Mouse (Mus musculus) midbrain, embryonic 10.5 days (tissue): ENCODE measurements at regions not wholly inside any gene's neighbourhood (a gene's known extent, or its start where the extent isn't known, plus 50 kb on each side); places are given as distances from the start of the nearest gene placed in this dataset.

Source experiments
- DNase-seq: peaks from one replicate; pipeline ENCODE4 v3.0.0-alpha.2; 2017; ENCODE audit warnings: low spot score
- H3K27ac ChIP-seq: fragments of 300-500 bp; sonication (generic); replicated peaks from 2 replicates; pipeline ENCODE4 v1.5.1; 2016; ENCODE audit warnings: mild to moderate bottlenecking
- H3K27me3 ChIP-seq: fragments of 300-500 bp; sonication (generic); 2 replicates; pipeline ENCODE4 v1.6.1; 2016; ENCODE audit warnings: low read depth, mild to moderate bottlenecking; ENCODE audit not compliant: poor library complexity, severe bottlenecking
- H3K36me3 ChIP-seq: fragments of 300-500 bp; sonication (generic); 2 replicates; pipeline ENCODE4 v1.6.1; 2016; ENCODE audit warnings: mild to moderate bottlenecking, moderate library complexity
- H3K4me1 ChIP-seq: fragments of 300-500 bp; sonication (generic); 2 replicates; pipeline ENCODE4 v1.6.1; 2016
- H3K4me3 ChIP-seq: fragments of 300-500 bp; sonication (generic); 2 replicates; pipeline ENCODE4 v1.5.1; 2016; ENCODE audit warnings: mild to moderate bottlenecking, moderate library complexity
- H3K9me3 ChIP-seq: fragments of 300-500 bp; sonication (generic); replicated peaks from 2 replicates; pipeline ENCODE4 v1.6.1; 2016; ENCODE audit warnings: mild to moderate bottlenecking
- WGBS: fragments of 180-500 bp; shearing (Covaris S2); methylation state at CpG from one replicate; pipeline ENCODE4 v1.1.7; 2016; 5-methylcytosine and 5-hydroxymethylcytosine counted together

GRCm38 (mm10) chr14:64546787-64547186, 442.7 kb downstream of the Prss52 start:
- Histone ChIP-seq H3K9me3 (no peaks in the 10 kb centered on the region), H3K27me3 (no peaks in the 10 kb centered on the region), H3K4me1 (peaks cover 4% of the 10 kb centered on the region), H3K36me3 (no peaks in the 10 kb centered on the region), H3K4me3 (no peak overlapping the region), H3K27ac (no peak overlapping the region)
- WGBS: under 1% methylated on average over 4 of the region's 4 CpGs
- DNase-seq: peak; percentile 57

- Histone ChIP-seq H3K4me3 (no peak overlapping the region), H3K9me3 (no peaks in the 10 kb centered on the region), H3K4me1 (no peaks in the 10 kb centered on the region), H3K27me3 (no peaks in the 10 kb centered on the region), H3K27ac (no peak overlapping the region), H3K36me3 (no peaks in the 10 kb centered on the region)
- DNase-seq: no peak
- WGBS: 70% methylated on average over 4 of the region's 4 CpGs
Measured at GRCm38 (mm10) chr14:64552951-64553350, 448.9 kb downstream of the Prss52 start.

GRCm38 (mm10) chr14:64556042-64556441, 452.0 kb downstream of the Prss52 start:
- H3K4me1 ChIP-seq: no peaks in the 10 kb centered on the region
- 94% methylated on average over 7 of the region's 7 CpGs for WGBS
- DNase-seq: no peak
- H3K36me3 ChIP-seq: no peaks in the 10 kb centered on the region
- H3K9me3 ChIP-seq: no peaks in the 10 kb centered on the region
- no peaks in the 10 kb centered on the region for H3K27me3 ChIP-seq
- H3K4me3 ChIP-seq: no peak overlapping the region
- no peak overlapping the region for H3K27ac ChIP-seq

GRCm38 (mm10) chr14:64557453-64557852, 453.4 kb downstream of the Prss52 start:
- WGBS: 64% methylated on average over 6 of the region's 6 CpGs
- no peak for DNase-seq
- no peaks in the 10 kb centered on the region for H3K4me1 ChIP-seq
- no peaks in the 10 kb centered on the region for H3K27me3 ChIP-seq
- H3K36me3 ChIP-seq: no peaks in the 10 kb centered on the region
- no peak overlapping the region for H3K4me3 ChIP-seq
- no peaks in the 10 kb centered on the region for H3K9me3 ChIP-seq
- no peak overlapping the region for H3K27ac ChIP-seq

DNA sequence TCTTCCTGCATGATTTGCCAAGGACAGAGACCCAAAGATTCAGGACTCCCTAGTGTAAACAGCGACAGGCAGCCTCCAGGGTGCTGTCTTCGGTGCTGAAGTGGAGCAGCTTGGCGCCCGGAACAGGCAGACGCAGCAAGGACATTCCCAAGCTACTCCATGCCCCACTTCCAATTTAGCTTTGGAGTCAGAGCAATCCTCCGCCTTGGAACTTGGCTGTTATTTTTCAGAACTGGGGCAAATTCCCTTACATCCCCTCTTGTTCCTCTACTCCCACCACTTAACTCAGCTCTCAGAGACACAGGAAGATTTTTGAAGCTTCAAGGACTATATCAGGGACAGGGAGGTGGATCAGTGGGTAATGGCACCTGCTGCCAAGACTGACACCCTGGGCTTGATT, 464.6 kb downstream of the Prss52 start:
- Histone ChIP-seq H3K36me3 (no peaks in the 10 kb centered on the region), H3K27me3 (peaks cover 7% of the 10 kb centered on the region; the same call in 1 of the 2 replicates), H3K4me1 (peaks cover under 1% of the 10 kb centered on the region; the same call in 1 of the 2 replicates), H3K4me3 (no peak overlapping the region), H3K27ac (no peak overlapping the region), H3K9me3 (no peaks in the 10 kb centered on the region)
- 11% methylated on average over 6 of the region's 6 CpGs for WGBS
- DNase-seq: no peak

GRCm38 (mm10) chr14:64570951-64571350, 466.9 kb downstream of the Prss52 start:
- Histone ChIP-seq H3K27me3 (peaks cover 5% of the 10 kb centered on the region; the same call in 1 of the 2 replicates), H3K36me3 (no peaks in the 10 kb centered on the region), H3K4me3 (no peak overlapping the region), H3K4me1 (peaks cover 11% of the 10 kb centered on the region), H3K9me3 (no peaks in the 10 kb centered on the region), H3K27ac (no peak overlapping the region)
- DNase-seq: no peak
- 83% methylated on average over 7 of the region's 7 CpGs for WGBS

GRCm38 (mm10) chr14:64572756-64573155, 468.7 kb downstream of the Prss52 start:
- H3K27ac ChIP-seq: no peak overlapping the region
- no peaks in the 10 kb centered on the region for H3K9me3 ChIP-seq
- no peaks in the 10 kb centered on the region; the same call in 1 of the 2 replicates for H3K27me3 ChIP-seq
- H3K4me1 ChIP-seq: peaks cover 13% of the 10 kb centered on the region
- WGBS: 84% methylated on average over 2 of the region's 2 CpGs
- H3K4me3 ChIP-seq: no peak overlapping the region
- DNase-seq: no peak
- H3K36me3 ChIP-seq: no peaks in the 10 kb centered on the region

- Histone ChIP-seq H3K36me3 (no peaks in the 10 kb centered on the region), H3K4me1 (peaks cover 13% of the 10 kb centered on the region), H3K27ac (no peak overlapping the region; the same call in 1 of the 2 replicates), H3K9me3 (no peaks in the 10 kb centered on the region), H3K4me3 (no peak overlapping the region), H3K27me3 (0 out of 2 replicates have a peak, but pooled peaks cover 1% of the 10 kb centered on the region)
- DNase-seq: no peak
- 75% methylated on average over 5 of the region's 5 CpGs for WGBS
Measured at GRCm38 (mm10) chr14:64573773-64574172, 469.7 kb downstream of the Prss52 start.

DNA sequence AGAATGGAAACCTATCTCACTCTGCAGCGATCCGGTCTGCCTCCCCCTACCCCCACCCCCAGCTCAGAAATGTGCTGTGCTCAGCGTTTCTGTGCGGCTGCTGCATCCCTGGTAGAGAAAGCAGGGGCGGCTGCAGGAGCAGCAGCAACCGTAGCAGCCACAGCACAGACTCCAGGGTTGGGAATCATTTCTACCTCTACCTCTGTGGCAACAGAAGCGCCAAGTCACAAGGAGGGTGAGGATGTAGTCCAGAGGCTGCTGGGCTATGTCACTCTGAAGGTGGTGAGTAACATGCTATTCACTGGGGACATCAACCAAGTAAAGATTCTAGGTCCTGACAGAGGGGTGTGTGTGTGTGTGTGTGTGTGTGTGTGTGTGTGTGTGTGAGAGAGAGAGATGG, 470.2 kb downstream of the Prss52 start:
- H3K4me1 ChIP-seq: peaks cover 13% of the 10 kb centered on the region
- 69% methylated on average over 7 of the region's 7 CpGs for WGBS
- H3K27ac ChIP-seq: no peak overlapping the region; the same call in 1 of the 2 replicates
- no peak for DNase-seq
- no peaks in the 10 kb centered on the region for H3K36me3 ChIP-seq
- H3K4me3 ChIP-seq: no peak overlapping the region
- H3K27me3 ChIP-seq: 0 out of 2 replicates have a peak, but pooled peaks cover 6% of the 10 kb centered on the region
- H3K9me3 ChIP-seq: no peaks in the 10 kb centered on the region

GRCm38 (mm10) chr14:64574773-64575172, 470.7 kb downstream of the Prss52 start:
- Histone ChIP-seq H3K27ac (no peak overlapping the region), H3K36me3 (no peaks in the 10 kb centered on the region), H3K9me3 (no peaks in the 10 kb centered on the region), H3K4me3 (no peak overlapping the region), H3K27me3 (peaks cover 11% of the 10 kb centered on the region; the same call in 1 of the 2 replicates), H3K4me1 (peaks cover 13% of the 10 kb centered on the region)
- no peak for DNase-seq
- WGBS: 88% methylated on average over 6 of the region's 6 CpGs

DNA sequence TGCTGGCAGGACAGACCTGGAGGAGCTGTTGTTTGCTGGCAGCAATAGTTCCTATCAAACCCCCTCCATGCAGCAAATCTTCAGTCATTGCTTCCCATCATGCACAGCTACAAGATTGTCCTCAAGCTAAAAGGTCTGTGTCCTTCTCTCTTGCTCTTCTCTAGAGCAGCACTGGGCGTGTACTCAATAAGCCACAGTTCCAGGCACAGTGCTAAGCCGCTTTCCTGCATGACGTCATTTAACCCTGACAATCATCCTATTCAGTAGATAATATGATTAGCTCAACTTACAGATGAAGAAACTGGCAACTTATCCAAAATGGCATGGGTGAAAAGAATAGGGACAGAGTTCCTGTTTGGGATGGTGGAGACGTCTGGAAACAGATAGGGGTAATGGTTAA, 471.9 kb downstream of the Prss52 start:
- H3K27me3 ChIP-seq: peaks cover 23% of the 10 kb centered on the region
- DNase-seq: no peak
- H3K9me3 ChIP-seq: no peaks in the 10 kb centered on the region
- peaks cover 19% of the 10 kb centered on the region for H3K4me1 ChIP-seq
- 47% methylated on average over 4 of the region's 4 CpGs for WGBS
- H3K27ac ChIP-seq: no peak overlapping the region
- H3K4me3 ChIP-seq: no peak overlapping the region
- no peaks in the 10 kb centered on the region for H3K36me3 ChIP-seq

DNA sequence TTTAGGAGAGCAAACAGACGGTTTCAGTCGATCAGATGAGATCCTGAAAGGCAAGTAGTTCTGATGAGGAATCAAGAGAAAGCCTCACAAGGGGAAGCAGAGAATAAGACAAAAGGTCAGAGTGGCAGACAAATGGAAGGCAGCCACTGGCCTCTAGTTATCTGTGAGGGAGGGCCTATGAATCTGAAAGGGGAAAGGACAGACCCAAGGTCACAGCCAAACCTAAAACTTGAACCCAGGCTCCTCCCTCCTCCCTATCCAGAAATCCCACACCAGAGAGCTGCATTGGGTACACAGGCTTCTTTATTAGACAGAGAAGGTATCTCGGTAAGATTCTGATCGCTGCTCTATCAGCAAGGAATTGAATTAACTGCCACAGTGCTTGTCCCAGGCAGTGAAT, 476.0 kb downstream of the Prss52 start:
- 80% methylated on average over 4 of the region's 4 CpGs for WGBS
- peaks cover 62% of the 10 kb centered on the region for H3K27me3 ChIP-seq

DNA sequence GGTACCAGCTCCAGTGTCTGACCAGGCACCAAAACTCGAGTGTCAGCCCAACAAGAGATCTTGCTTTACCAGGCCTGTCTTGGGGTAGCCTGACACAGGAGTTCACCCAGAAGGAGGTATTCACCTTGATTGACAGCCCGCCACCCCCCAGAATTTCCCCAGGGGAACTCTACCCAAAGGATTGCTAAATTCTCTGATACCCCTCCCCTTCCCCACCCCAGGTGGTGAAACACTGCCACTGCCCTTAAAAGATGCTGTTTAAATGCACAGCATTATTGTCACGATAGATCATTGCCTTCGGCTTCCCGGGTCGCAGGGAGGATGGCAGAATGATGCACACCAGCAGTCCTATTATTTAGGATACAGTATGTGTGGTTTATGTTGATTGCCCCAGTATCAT, 476.8 kb downstream of the Prss52 start:
- H3K27ac ChIP-seq: no peak overlapping the region
- no peak for DNase-seq
- 39% methylated on average over 6 of the region's 6 CpGs for WGBS

More for the DNA sequence above, 476.0 kb downstream of the Prss52 start:
- Histone ChIP-seq H3K4me3 (no peak overlapping the region), H3K4me1 (peaks cover 26% of the 10 kb centered on the region), H3K27ac (no peak overlapping the region), H3K9me3 (no peaks in the 10 kb centered on the region), H3K36me3 (no peaks in the 10 kb centered on the region)
- DNase-seq: no peak

GRCm38 (mm10) chr14:64581705-64582104, 477.6 kb downstream of the Prss52 start:
- no peak for DNase-seq

More for the DNA sequence above, 476.8 kb downstream of the Prss52 start:
- Histone ChIP-seq H3K27me3 (peaks cover 69% of the 10 kb centered on the region), H3K4me3 (no peak overlapping the region), H3K9me3 (no peaks in the 10 kb centered on the region), H3K4me1 (peaks cover 31% of the 10 kb centered on the region), H3K36me3 (no peaks in the 10 kb centered on the region)

More at GRCm38 (mm10) chr14:64581705-64582104, 477.6 kb downstream of the Prss52 start:
- H3K4me1 ChIP-seq: peaks cover 37% of the 10 kb centered on the region
- peaks cover 78% of the 10 kb centered on the region for H3K27me3 ChIP-seq
- H3K4me3 ChIP-seq: no peak overlapping the region
- no peaks in the 10 kb centered on the region for H3K36me3 ChIP-seq
- H3K27ac ChIP-seq: no peak overlapping the region; the same call in 1 of the 2 replicates
- 29% methylated on average over 7 of the region's 7 CpGs for WGBS
- no peaks in the 10 kb centered on the region for H3K9me3 ChIP-seq
